Mouse (Mus musculus) kidney, postnatal 10 days (tissue): ENCODE data around the gene Tet3.
"Not testable (repeated sequence)": the region's sequence is repeated elsewhere in the genome, so short reads cannot be mapped to it uniquely, and the experiment has no call there.

Experiments
- DNase-seq: peaks from one replicate; pipeline ENCODE4 v3.0.0; 2021; ENCODE audit warnings: mixed read lengths

The Tet3 gene

GRCm38 (mm10) chr6:83361523-83362248, 97.2 kb downstream of the Tet3 start:
- no peak for DNase-seq

- DNase-seq, result no peak
Observed at GRCm38 (mm10) chr6:83357436-83357835, 101.4 kb downstream of the Tet3 start.

- DNase-seq, result peak; percentile 91
Observed at GRCm38 (mm10) chr6:83356569-83357138, 102.2 kb downstream of the Tet3 start.

- DNase-seq, result no peak
Observed at GRCm38 (mm10) chr6:83354856-83355781, 103.8 kb downstream of the Tet3 start.

- DNase-seq, result no peak
Observed at GRCm38 (mm10) chr6:83352666-83353410, 106.0 kb downstream of the Tet3 start.

GRCm38 (mm10) chr6:83351490-83352160, 107.3 kb downstream of the Tet3 start:
- DNase-seq, result no peak

- DNase-seq, result no peak
Observed at GRCm38 (mm10) chr6:83350851-83351405, 108.0 kb downstream of the Tet3 start.

- no peak for DNase-seq
Observed at GRCm38 (mm10) chr6:83350172-83350571, 108.7 kb downstream of the Tet3 start.

GRCm38 (mm10) chr6:83349274-83349958, 109.5 kb downstream of the Tet3 start:
- DNase-seq, result peak; percentile 95

- no peak for DNase-seq
Observed at GRCm38 (mm10) chr6:83348873-83349272, 110.0 kb downstream of the Tet3 start, which contains the start of gene Bola3. TSS of gene Bola3 (plus strand) at chr6:83349147.

- DNase-seq, result no peak
Observed at GRCm38 (mm10) chr6:83347916-83348315, 111.0 kb downstream of the Tet3 start.

GRCm38 (mm10) chr6:83345285-83345684, 113.6 kb downstream of the Tet3 start:
- not testable (repeated sequence) for DNase-seq

GRCm38 (mm10) chr6:83342957-83343356, 115.9 kb downstream of the Tet3 start:
- DNase-seq, result no peak

- no peak for DNase-seq
Observed at GRCm38 (mm10) chr6:83341387-83341786, 117.5 kb downstream of the Tet3 start.

- DNase-seq, result no peak
Observed at GRCm38 (mm10) chr6:83327591-83328190, 131.2 kb downstream of the Tet3 start.

GRCm38 (mm10) chr6:83326761-83327160, 132.1 kb downstream of the Tet3 start:
- no peak for DNase-seq

GRCm38 (mm10) chr6:83326394-83326736, 132.5 kb downstream of the Tet3 start:
- DNase-seq, result no peak

GRCm38 (mm10) chr6:83325525-83326393, 133.1 kb downstream of the Tet3 start, which contains the start of the genes Mthfd2 and Mob1a:
TSS of gene Mthfd2 (minus strand) at chr6:83325908.
TSS of gene Mob1a (plus strand) at chr6:83326016.
- peak; percentile 97 for DNase-seq

GRCm38 (mm10) chr6:83323652-83324419, 135.0 kb downstream of the Tet3 start:
- DNase-seq, result no peak
